Mouse (Mus musculus): Measurements from ENCODE around the gene Ak1.

Gene Ak1

DNA sequence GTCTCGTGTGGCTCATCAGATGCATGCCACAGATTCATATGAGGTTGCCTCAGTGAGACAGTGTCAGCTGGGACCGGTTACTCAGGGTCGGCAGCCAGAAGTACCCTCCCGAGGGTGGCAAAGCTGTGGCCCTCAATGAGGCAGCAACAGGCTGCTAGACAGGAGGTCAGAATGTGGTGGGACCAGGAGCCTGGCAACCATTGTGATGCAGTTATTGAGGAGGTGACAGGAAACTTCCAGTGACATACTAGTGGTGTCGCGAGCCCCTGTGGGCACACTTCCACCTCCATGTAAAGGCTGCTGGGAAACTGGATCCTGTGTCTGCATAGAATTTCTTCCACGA lies at the start of gene Ak1:
TSS of gene Ak1 (plus strand) at position 242 of the 343 bp plus-strand sequence.
- DNase-seq = no peak

DNA sequence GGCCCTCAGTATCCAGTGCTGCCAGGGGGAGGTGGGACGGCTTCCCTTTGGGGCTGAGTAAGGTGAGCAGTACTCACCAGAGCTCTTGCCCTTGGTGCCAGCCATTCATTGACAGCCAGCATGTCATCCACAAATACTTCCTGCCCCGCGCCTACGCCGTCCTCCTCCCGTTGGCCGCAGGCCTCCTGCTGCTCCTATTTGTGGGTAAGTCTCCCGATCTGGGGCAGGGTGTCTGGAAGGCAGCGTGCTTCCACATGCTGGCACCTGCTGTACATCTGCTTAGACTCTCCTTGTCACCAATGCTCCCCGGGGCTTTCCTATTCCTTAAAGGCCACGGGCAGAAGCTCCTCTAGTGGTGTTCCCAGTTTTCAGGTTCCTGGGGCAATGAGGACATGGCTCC lies 49.4 kb upstream of the Ak1 start:
- DNase-seq = no peak

DNA sequence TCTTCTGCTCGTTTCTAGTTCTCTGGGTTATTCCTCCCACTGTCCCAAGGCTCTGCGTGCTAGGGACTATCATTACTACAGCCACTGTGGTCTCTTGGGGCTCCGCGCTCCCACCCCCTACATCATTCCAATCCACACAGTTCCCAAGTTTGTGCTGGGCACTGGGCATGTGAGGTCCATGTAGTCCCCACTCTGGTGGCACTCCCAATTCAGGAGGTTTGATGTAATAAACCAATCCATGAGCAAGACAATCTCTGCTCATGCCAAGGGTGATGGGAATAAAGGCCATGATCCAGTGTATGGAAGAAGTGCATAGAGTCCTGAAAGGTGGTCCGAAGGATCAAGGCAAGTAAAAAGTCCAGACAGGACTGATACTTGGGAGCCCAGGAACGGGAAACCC lies 47.1 kb upstream of the Ak1 start, which contains the start of gene Pip5kl1:
TSS of gene Pip5kl1 (plus strand) at position 301 of the 400 bp plus-strand sequence.
- DNase-seq = no peak

DNA sequence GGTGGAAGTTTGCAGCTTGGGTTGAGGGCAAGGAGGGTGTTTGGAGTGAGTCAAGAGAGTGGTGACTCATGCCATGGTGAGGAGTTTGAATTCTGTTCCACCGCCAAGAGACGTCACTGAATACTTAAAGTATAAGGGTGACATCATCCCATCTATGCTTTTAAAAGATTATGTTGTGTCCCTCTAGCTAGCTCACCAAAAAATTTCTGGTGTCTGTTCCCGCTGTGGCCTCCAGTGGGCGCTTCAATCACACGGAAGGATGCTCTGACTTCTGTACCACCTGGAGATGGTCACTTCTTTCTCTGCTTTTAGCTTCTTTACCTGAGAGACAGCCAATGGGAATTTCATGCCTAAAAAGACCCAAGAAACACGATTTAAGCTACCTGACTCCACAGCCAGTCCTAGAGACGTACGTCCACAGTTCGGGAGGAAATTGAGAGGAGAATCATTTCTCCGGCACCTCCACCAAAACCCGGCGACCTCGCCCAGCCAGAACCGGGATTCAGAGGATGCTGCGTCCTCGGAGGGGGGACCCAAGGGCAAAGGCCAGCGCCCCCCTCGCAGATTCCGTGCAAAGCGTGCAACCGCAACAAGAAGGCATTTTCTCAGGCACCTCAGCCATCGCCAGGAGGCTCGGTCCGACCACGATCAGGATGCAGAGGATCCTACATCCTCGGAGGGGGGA lies 46.5 kb upstream of the Ak1 start:
- DNase-seq = peak; percentile 47 to 49

DNA sequence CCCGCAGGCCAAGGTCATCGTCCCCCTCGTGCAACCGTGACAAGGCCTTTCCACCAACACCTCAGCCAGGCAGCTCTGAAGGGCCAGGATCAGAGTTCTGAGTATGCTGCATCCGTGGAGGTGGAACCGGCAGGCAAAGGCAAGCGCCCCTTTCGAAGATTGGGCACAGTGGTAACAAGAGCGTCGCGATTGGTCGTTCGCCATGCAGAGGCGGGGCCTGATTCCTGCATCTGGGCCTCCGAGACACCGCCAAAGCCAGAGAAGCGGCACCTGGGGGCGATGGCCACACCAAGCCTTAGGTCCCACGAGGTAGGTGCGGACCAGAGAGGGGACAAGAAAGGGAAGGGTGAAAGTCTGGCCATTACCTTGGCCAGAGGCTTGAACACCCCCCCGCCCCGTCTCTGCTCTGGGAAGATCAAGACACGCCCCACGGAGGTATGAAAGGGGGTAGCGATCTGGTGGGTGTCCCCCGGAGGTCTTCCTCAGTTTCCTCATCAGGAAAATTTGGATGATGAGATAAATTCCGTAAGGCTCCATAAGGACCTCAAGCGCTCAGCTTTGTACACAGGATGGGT lies 45.9 kb upstream of the Ak1 start, which contains the start of gene 9430097D07Rik:
TSS of gene 9430097D07Rik (minus strand) at position 99 of the 575 bp plus-strand sequence.
- DNase-seq = no peak

DNA sequence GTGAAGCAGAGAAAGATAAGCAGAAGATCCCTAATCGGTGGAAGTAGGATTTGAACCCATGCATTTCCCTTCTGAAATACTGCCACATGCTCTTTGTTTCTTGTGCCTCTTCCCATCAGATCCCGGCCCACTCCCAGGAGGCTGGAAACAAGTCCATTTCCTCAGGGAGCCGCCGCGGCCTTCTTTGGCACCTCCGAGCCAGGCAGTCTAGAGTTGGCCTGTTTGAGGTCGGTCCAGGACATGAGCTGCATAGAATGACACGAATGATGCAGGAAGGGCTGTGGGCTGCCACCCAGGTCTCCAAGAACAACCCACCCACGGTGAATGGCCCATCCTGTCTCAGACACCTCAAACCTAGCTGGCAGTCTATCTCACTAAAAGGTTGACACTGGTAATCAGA lies 45.0 kb upstream of the Ak1 start:
- no peak for DNase-seq

DNA sequence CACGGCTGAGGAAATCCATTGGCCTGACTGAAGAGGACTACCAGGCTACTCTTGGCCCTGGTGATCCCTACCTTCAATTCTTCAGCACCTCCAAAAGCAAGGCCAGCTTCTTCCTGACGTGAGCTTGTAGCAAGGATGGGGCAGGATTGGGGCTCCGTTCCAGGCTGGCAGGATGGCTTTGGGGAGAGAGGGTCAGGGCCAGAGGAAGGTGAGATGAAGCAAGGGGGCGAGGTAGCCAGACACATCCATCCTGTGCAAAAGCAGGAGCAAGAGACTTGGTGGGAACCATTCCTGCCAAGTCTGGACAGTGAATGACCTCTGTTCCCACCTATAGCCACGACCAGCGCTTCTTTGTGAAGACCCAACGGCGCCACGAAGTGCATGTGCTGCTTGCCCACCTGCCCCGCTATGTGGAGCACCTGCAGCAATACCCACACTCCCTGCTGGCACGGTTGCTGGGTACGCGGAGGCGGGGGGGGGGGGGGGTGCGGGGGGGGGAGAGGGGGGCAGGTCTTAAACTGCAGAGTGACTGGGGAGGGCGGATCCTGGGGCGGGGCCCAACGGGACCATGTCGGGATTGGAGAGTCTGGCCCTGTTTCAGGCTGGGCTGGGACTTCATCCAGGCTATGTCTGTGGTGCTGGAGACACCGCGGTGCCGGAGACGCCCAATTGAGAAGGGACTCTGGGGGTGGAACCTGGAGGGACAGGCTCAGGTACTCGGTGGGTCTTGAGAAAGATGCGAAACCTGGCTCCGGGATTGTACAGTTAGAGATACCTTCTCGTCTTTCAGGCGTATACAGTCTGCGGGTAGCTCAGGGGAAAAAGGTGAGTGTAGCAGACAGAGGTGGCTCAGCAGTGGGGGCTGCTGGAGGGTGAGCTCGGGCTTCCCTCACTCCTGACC lies 43.2 kb upstream of the Ak1 start:
- peak; percentile 56 to 78 for DNase-seq

DNA sequence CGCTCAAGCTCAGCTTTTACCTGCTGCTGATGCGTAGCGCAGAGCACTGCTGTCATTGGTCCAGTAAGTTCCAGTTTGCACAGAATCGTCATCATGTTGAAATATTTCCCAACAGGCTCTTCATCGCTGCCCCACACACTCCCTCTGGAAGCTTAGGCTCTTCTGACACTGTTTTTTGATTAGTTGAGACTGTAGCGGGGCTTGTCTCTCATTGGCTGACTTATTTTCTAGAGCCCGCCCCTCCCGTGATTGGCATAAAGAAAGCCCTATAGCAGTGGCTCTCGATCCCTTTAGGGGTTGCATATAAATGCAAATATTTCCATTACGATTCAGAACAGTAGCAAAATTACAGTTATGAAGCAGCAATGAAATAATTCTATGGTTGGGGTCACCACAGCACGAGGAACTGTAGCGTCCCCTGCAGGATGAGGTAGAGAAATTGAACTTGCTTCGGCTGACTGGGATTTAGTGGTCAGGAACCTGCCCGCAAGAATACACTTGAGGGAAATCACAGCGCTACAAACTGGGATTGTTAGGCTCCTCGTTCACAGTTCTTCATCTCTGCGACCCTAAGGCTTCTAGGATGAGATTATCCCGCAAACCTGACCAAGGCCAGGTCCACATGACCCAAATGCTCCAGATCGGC lies 40.0 kb upstream of the Ak1 start:
- DNase-seq = peak; percentile 72

DNA sequence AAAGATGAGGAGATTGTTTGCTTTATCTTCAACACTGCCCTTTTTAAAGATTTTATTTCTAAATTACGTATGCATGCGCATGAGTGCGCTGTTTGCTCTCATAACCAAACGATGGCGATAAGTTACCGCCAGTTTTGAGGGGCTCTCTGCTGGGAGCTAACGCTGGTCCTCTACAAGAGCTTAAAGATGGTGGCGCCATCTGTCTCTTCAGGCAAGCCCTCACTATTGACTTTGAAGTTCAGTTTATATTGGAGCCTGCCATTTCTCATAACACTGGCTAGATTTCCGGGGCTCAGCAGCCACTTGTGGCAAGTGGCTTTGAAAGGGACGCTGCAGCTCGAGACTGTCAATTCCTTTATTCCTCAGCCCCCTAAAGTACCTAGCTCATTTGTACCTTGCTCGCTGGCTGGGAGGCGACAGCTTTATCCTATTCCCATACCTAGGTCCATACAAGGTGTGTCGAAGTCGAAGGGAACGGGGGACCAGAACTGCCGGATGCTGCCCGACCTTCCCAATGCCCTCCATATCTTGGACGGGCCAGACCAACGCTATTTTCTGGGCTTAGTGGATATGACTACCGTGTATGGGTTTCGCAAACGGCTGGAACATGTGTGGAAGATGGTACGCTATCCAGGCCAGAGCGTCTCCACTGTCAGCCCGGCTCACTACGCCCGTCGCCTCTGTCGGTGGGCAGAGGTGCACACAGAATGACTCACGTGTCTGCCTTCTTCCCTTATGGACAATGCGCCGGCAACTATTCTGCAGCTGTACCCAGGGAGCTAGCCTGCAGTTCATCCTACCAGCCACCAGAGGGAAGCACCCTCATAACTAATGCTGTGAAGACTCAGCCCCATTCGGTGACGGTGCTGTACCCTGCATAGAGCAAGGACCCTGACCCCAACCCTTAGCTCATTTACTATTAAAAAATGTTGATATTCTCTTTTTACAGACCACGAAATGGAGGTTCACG lies 38.4 kb upstream of the Ak1 start:
- peak; percentile 79 to 84 for DNase-seq

DNA sequence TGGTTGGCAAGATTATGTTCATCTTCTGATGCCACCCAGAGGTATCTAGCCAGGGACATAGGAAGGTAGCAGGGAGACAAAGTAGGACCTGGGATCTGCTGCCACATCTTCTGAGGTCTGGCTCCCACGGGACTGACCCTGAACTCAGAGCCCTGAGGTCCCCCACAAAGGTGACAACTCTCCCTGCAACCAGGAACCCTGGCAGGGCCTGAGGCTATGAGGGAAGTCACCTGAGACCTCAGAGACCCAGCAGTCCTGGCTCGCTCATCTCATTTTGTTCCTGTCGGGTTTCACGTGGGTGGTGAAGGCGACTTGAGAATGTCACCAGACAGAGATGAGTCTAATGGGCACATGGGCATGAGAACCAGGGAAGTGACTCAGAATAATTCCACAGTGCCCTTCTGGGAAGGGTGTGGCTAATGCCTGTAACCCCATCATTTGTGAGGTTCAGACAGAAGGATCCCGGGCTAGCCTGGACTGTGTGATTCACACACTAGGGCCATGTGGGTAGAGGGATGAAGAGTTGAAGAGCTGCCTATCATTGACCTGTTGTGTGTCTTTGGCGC lies 36.3 kb upstream of the Ak1 start:
- no peak for DNase-seq

DNA sequence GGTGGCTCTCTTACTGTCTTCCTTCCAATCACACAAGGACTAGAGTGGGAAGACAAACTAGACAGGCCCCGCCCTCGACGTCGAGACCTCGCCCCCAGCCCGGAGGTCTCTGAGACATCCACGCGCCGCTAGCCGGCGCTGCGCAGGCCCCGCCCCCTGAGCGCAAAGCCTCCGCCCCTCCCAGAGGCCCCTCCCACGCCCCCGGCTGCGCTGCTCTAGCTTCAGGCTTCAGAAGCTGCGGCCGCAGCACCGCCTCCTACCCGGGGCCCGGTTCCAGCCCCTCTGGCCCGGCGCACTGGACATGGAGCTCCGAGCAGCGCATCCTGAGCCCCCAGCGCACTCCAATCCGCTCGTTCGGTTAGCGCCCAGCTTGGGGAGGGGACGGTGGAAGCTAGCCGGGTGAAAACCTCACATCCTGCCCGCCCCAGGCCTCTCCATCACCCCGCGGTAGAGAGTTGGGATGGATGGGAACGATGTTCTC lies 34.6 kb upstream of the Ak1 start, which contains the start of gene St6galnac4:
TSS of gene St6galnac4 (plus strand) at position 225 of the 481 bp plus-strand sequence.
- peak; percentile 91 to 94 for DNase-seq

DNA sequence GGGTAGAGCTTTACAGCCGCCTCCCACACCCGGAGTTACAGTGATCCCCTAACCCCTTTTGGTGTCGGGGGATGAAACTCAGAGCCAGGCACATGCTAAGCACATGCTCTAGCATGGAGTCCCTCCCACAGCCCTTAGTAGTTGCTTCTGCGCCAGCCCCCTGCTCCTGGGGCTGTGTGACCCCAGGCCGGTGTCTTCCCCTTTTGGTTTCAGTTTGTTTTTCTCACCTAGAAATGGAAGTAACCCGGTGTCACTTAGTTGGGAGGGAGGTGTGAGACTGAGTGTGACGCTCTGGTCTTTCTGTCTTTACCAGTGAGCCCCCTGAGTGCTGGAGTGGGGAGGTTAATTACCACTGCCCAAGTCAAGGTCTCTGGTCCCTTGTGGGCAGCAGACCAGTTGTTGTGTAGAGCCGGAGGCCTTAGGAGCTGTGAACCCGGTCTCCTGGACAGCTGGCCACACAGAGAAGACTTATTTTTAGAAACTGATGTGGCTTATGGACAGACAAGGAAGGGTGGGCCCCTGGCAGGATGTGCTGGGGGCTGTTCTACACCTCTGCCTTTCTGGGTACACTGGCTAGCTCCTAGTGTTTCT lies 33.7 kb upstream of the Ak1 start:
- peak in 1 of 2 experiments; percentile 51 for DNase-seq

DNA sequence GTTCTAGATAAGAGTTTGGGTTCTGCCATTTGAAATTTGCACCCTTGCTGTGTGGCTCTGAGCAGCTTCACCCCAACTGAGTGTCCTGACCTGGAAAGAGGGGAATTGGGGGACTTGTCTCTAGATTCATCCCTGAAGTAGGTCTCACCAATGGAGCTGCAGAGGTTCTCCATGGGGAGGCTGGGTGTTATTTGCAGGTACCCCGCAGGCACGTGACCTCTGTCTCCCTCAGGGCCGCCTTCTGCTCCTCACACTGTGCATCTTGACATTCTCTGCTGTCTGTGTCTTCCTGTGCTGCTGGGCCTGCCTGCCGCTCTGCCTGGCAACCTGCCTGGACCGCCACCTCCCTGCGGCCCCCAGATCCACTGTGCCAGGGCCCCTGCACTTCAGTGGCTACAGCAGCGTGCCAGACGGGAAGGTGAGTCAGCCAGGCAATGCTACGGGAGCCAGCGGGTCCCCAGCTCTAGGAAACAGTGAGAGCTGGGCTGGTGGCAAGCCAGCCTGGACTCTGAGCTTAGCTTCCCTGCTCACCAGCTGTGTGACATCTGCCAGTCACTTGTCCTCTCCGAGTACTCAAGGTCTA lies 32.3 kb upstream of the Ak1 start:
- DNase-seq = no peak

DNA sequence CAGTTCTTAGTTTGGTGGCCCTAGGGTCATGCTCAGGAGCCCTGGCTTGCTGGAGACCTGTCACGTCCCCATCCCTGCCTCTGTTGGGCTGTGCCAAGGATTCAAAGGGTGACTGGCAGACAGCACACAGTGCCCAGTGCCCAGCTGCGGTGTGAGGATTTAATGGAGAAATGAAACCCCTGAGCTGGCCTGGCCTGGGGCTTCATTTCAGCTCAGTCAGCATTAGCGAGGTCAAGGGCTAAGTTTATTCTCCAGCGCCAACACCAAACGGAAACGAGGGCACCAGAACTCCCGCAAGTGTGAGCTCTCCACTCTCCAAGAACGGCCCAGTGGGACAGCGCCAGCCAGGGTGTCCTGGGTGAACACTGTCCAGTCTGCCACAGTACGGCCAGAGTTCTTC lies 31.3 kb upstream of the Ak1 start:
- DNase-seq = no peak

DNA sequence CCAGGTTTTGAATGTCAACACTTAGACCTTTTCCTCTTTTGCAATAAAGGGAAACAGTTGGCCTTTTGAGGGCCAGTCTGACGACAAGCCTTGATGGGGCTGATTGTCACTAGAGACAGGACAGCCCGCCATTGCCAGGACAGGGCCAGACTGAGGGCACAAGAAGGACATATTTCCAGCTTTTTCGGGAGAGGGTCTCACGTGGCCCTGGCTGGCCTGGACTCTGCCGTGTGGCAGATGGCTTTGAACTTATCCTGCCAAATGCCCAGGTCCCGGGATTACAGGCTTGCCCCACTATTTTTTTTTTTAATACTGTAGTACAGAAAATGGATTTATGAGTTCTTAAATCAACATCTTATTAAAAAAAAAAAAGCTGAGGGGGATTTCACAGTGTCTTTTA lies 30.3 kb upstream of the Ak1 start:
- DNase-seq = no peak

DNA sequence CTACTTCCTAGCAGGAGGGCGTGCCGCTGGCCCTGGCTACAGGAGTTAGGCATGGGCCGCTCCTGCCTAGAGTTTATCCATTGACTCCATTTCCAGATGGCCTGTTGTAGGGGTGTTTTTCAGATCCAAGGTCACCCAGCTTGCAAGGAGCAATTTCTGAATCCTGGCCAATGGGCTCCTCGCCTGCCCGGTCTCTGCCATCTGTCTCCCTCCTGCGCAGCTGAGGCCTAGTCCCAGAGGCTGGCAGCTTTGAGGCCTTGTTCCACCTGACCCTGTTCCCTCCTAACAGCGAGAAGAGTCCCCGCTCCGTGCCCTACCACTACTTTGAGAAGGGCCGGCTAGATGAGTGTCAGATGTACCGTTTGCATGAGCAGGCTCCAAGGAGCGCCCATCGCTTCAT lies 24.8 kb upstream of the Ak1 start:
- DNase-seq = no peak

DNA sequence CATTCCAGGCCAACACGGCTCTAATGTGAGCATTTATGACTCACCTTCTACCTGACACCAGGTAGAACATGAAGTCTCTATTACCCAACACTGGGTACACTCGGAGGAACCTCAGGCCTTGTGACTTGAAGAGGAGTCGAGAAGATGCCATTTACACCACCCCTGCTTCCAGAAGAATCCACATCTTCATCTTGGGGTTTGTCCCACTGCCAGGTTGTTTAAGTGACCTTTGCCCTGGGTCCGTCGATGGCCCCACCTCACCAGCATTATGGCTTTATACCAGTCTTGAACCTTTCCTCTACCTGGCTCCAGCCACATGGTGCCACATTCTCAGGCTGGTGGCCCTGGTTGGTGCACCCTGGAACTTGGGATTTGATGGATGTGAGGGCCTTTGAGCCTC lies 24.3 kb upstream of the Ak1 start:
- DNase-seq = peak in 1 of 2 experiments; percentile 13

DNA sequence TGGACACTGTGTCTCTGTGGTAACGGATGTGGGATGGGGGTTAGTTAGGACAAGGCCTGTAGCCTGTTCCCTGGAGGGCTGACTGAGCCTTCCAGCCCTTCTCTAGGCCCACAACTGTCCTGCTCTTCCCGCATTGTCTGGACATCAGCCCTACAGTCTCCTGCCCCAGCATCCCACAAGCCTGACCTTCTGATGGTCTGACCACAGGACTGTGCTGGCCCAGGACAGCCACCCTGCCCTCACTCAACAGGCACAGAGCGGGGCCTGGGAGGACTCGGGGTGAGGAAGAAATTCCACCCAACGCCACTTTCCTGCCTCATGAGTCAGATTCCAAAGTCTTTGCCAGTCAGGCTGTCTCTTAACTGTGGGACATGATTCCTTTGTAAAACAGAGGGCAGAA lies 23.9 kb upstream of the Ak1 start:
- no peak for DNase-seq

DNA sequence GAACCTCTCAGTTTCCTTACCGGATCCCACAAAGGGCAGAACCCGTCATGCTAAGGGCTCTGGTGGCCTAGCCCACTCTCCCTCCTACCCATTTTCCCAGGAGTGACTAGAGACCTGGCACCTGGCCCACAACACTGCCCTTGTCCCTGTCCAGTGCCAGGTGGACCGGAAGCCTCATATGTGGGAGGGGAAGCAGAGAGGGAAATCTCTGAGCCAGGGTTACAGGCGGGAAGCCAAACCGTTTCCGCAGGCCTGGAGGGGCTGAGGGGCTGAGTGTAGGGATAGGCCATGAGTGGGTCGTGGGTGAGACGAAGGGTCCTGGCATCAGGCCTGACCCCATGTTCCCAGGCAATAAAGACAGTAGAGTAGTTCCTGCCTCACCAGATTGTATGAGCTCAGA lies 23.1 kb upstream of the Ak1 start:
- DNase-seq = peak in 1 of 2 experiments; percentile 30

DNA sequence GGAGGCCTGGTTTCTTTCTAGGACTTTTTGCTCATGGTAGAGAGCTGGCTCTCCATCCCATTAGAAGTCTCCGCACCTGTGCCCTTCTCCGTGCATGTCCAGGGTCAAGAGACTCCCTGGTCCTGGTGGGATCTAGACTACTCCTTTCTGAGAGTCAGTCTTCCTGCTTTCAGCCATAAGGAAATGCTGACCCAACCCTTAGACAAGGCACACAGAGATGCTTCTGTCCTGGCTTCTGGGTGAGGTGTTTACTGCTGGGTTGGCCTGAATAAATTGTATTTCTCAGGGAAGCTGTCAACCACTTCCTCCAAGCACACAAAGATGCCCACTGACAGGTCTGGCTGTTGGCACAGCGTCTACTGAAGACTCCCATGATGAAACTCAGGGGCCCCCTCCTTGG lies 22.1 kb upstream of the Ak1 start, which contains the start of gene St6galnac6:
TSS of gene St6galnac6 (plus strand) at position 301 of the 400 bp plus-strand sequence.
- no peak for DNase-seq
